Mouse (Mus musculus): ENCODE measurements at regions not wholly inside any gene's neighbourhood (a gene's known extent, or its start where the extent isn't known, plus 50 kb on each side); places are given as distances from the start of the nearest gene placed in this dataset.
A peak's percentile ranks its signal among the peaks of the same experiment; 100 is the strongest.

DNA sequence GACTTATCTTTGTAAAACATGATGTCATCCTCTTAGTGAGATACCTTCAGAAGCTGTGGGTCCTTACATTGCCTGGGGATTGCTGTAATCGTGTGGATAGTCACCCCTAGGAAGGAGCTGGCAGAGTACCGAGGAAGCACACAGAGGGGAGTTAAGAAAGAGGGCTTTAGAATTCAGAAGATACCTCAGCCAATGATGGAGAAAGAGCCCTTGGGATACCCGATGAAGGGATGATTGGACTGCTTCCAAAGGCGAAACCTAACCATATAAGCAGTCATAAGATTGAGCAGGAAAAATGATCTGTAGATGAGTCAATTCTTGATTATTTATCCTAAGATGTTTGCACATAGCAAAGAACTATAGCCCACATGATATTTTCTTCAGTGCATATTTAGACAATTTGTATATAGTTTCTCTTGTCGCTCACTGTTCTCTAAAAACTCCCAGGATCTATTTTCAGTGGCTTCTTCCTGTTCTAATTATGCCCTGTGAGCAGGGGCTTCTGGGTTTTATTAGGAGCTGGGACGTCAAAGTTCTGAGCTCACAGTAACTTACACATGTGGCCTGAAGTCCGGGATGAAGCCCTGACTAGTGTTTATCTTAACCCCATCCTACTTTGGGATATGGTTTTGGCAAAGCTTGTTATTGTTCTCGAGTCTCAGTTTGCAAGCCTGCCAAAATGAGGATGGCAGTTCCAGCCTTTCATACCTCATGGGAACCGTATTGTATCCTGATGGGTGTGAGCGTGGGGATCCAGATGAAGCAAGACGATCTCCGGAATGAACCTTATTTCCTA is 134.9 kb upstream of the Ccnd2 start:
- Histone ChIP-seq H3K4me2 (no peak overlapping the region), H3K4me3 (no peak overlapping the region), H3K36me3 (replicated peaks) (no peaks in the 10 kb centered on the region), H3K9me3 (no peaks in the 10 kb centered on the region), H3K27me3 (replicated peaks) (no peaks in the 10 kb centered on the region), H3K4me1 (no peaks in the 10 kb centered on the region), H3K9ac (no peak overlapping the region), H3K27ac (no peak overlapping the region)
- WGBS, result 73% methylated on average over 12 of the region's 12 CpGs
- ATAC-seq (replicated peaks), result no peak

DNA sequence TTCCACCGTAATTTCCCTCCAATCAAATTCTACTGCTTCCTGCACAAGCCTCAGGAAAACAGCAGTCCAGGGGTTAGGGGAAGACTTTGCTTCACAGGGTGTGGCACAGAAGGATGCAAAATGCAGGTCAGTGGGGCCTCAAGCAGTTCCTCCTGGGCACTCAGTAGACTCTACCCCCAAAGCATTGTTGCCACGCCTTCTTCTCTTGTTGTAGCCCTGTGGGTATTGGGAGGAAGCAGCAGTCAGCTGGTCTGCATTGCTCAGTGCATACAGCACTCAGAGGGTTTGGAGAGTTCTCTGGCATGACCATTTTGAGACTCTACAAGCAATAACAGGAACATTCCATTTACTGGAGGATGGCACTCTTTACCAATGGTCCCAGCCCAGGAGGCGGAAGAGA is 137.0 kb upstream of the Ccnd2 start:
- H3K4me1 ChIP-seq, result no peaks in the 10 kb centered on the region
- no peaks in the 10 kb centered on the region for H3K36me3 ChIP-seq (replicated peaks)
- H3K27me3 ChIP-seq (replicated peaks), result no peaks in the 10 kb centered on the region
- ATAC-seq (replicated peaks), result no peak
- H3K4me3 ChIP-seq, result no peak overlapping the region
- H3K4me2 ChIP-seq, result no peak overlapping the region
- no peaks in the 10 kb centered on the region for H3K9me3 ChIP-seq
- H3K9ac ChIP-seq, result no peak overlapping the region
- WGBS, result 87% methylated on average over 3 of the region's 3 CpGs
- H3K27ac ChIP-seq, result no peak overlapping the region

- no peak overlapping the region for H3K4me2 ChIP-seq
- WGBS, result 62% methylated on average over 7 of the region's 7 CpGs
- ATAC-seq (replicated peaks), result no peak
Measured at GRCm38 (mm10) chr6:127291937-127292336, 139.9 kb upstream of the Ccnd2 start.

GRCm38 (mm10) chr6:127293829-127294228 is 141.8 kb upstream of the Ccnd2 start:
- Histone ChIP-seq H3K4me1 (no peaks in the 10 kb centered on the region), H3K27me3 (replicated peaks) (no peaks in the 10 kb centered on the region), H3K4me3 (no peak overlapping the region), H3K36me3 (replicated peaks) (no peaks in the 10 kb centered on the region), H3K9ac (no peak overlapping the region), H3K9me3 (no peaks in the 10 kb centered on the region), H3K27ac (no peak overlapping the region), H3K4me2 (no peak overlapping the region)
- no peak for ATAC-seq (replicated peaks)
- 78% methylated on average over 2 of the region's 2 CpGs for WGBS

More at GRCm38 (mm10) chr6:127291937-127292336, 139.9 kb upstream of the Ccnd2 start:
- Histone ChIP-seq H3K4me3 (no peak overlapping the region), H3K4me1 (no peaks in the 10 kb centered on the region), H3K9ac (no peak overlapping the region), H3K27me3 (replicated peaks) (no peaks in the 10 kb centered on the region), H3K9me3 (no peaks in the 10 kb centered on the region), H3K36me3 (replicated peaks) (no peaks in the 10 kb centered on the region), H3K27ac (no peak overlapping the region)

DNA sequence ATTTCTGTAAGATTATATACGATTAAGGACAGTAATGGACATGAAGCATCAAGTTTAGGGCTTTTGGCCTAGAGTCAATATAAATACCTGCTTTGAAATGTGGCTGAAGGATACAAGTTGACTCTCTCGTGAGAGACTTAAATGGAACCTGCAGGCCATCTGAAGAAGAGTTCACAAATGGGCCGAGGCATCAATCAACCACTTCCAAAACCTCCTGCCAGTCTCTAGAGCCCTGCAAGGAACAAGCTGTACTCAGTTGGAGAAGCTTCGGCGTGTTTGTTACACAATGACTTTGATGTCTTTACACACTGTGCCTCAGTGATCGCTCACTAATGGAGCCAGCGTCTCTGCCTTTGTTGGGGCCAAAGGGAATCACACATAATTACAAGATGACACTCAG is 146.1 kb upstream of the Ccnd2 start:
- Histone ChIP-seq H3K27ac (no peak overlapping the region), H3K36me3 (replicated peaks) (no peaks in the 10 kb centered on the region), H3K4me3 (no peak overlapping the region), H3K9ac (no peak overlapping the region), H3K27me3 (replicated peaks) (no peaks in the 10 kb centered on the region), H3K4me1 (no peaks in the 10 kb centered on the region), H3K9me3 (no peaks in the 10 kb centered on the region), H3K4me2 (no peak overlapping the region)
- ATAC-seq (replicated peaks), result no peak
- WGBS, result 61% methylated on average over 7 of the region's 7 CpGs

DNA sequence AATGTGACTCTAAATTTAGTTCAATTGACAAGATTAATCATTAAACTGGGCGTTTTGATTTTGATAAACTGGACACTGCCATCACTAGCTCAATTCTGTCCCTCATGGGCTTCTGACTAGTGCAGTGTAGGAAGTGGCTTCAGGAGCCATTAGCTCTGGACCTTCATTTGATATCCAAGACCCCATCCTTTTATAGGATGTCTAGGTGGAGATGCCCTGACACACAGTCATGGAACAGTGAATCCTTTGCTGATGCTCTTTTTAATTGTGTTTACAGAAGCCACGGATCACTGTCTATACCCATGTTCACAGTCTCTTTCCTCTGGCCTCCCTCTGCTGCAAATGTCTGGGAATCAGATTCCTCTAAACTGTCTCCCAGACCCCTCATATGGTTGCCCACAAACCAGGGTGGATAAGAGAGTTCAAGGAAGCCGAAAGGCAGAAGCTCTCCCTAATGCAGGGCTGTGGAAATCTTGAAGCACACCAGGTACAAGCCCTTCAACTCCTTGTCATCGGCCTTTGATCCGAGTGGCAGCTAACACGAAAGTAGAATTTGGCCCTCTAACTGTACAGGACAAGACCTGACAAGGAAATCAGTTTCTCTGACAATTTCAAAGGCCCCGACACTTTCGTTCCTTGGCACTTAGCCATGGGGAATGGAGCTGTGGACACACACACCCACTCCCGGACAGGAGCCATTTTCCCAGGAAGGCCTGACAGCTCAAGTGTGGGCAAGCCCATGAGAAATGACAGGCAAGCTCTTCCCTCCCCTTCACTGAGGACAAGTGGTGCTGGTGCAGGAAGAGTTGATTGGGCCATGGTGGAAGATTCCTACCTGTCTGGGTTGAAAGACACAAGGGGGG is 135.2 kb upstream of the Parp11 start:
- no peak overlapping the region for H3K4me2 ChIP-seq
- 80% methylated on average over 9 of the region's 9 CpGs for WGBS
- no peak overlapping the region for H3K9ac ChIP-seq
- H3K4me3 ChIP-seq, result no peak overlapping the region
- no peak overlapping the region for H3K27ac ChIP-seq
- H3K4me1 ChIP-seq, result no peaks in the 10 kb centered on the region
- H3K9me3 ChIP-seq, result no peaks in the 10 kb centered on the region
- no peaks in the 10 kb centered on the region for H3K36me3 ChIP-seq (replicated peaks)
- H3K27me3 ChIP-seq (replicated peaks), result no peaks in the 10 kb centered on the region
- ATAC-seq (replicated peaks), result no peak

DNA sequence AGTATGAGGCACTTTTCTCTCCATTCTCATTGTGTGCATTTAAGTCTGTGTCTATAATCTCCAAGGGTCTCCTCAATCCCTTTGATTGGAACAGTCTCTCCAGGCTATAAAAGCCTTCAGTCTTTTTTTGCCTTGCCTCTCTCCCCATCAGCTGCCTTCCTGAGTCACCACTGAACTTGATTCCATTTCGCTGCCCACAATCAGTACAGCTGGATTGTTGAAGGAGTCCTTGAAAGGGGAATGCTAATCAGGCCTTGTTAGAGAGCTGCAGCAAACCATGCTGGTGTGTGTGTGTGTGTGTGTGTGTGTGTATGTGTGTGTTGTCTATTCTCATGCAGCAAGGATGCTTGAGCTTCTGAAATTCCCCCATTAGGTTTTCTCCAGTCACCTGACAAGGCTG is 129.3 kb upstream of the Parp11 start:
- no peak for ATAC-seq (replicated peaks)
- H3K27ac ChIP-seq, result no peak overlapping the region

GRCm38 (mm10) chr6:127318746-127319582 is 127.7 kb upstream of the Parp11 start:
- no peaks in the 10 kb centered on the region for H3K27me3 ChIP-seq (replicated peaks)
- H3K27ac ChIP-seq, result no peak overlapping the region
- ATAC-seq (replicated peaks), result no peak
- WGBS, result 37% methylated on average over 8 of the region's 8 CpGs
- H3K4me2 ChIP-seq, result no peak overlapping the region
- no peaks in the 10 kb centered on the region for H3K4me1 ChIP-seq
- H3K9ac ChIP-seq, result no peak overlapping the region
- no peak overlapping the region for H3K4me3 ChIP-seq
- no peaks in the 10 kb centered on the region for H3K36me3 ChIP-seq (replicated peaks)
- no peaks in the 10 kb centered on the region for H3K9me3 ChIP-seq

More for the DNA sequence above, 129.3 kb upstream of the Parp11 start:
- no peaks in the 10 kb centered on the region for H3K27me3 ChIP-seq (replicated peaks)
- no peaks in the 10 kb centered on the region for H3K36me3 ChIP-seq (replicated peaks)
- no peaks in the 10 kb centered on the region for H3K9me3 ChIP-seq
- no peak overlapping the region for H3K4me3 ChIP-seq
- H3K4me1 ChIP-seq, result no peaks in the 10 kb centered on the region
- 22% methylated on average over 1 of the region's 1 CpGs for WGBS
- H3K4me2 ChIP-seq, result no peak overlapping the region
- no peak overlapping the region for H3K9ac ChIP-seq

- Histone ChIP-seq H3K9me3 (no peaks in the 10 kb centered on the region), H3K36me3 (replicated peaks) (no peaks in the 10 kb centered on the region), H3K4me3 (no peak overlapping the region), H3K27me3 (replicated peaks) (no peaks in the 10 kb centered on the region), H3K4me1 (peaks cover 5% of the 10 kb centered on the region; the same call in 1 of the 2 replicates), H3K27ac (no peak overlapping the region), H3K4me2 (no peak overlapping the region), H3K9ac (no peak overlapping the region)
- WGBS, result 90% methylated on average over 4 of the region's 4 CpGs
- no peak for ATAC-seq (replicated peaks)
Measured at GRCm38 (mm10) chr6:127320600-127320999, 126.0 kb upstream of the Parp11 start.

DNA sequence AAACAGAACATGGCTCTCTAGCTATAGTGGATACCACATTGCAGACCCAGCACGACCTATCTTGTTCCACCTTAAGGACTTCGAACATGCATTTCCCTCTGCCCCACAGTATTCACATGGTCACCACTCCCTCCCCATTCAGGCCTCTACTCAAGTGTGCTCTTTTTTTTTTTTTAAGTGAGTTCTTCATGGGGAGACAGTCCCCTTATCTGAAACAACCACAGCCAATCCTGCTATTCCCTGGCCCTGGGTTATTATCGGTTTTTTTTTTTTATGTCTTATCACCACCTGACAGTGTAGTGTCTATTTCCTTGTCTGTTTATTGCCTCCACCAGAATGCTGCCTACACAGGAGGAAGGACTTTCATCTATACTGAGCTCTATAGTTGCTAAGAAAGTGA is 125.6 kb upstream of the Parp11 start:
- Histone ChIP-seq H3K4me2 (no peak overlapping the region), H3K27ac (no peak overlapping the region), H3K9me3 (no peaks in the 10 kb centered on the region), H3K27me3 (replicated peaks) (no peaks in the 10 kb centered on the region), H3K4me3 (no peak overlapping the region), H3K9ac (no peak overlapping the region), H3K36me3 (replicated peaks) (no peaks in the 10 kb centered on the region), H3K4me1 (peaks cover 5% of the 10 kb centered on the region; the same call in 1 of the 2 replicates)
- WGBS, result 87% methylated on average over 3 of the region's 3 CpGs
- ATAC-seq (replicated peaks), result no peak

DNA sequence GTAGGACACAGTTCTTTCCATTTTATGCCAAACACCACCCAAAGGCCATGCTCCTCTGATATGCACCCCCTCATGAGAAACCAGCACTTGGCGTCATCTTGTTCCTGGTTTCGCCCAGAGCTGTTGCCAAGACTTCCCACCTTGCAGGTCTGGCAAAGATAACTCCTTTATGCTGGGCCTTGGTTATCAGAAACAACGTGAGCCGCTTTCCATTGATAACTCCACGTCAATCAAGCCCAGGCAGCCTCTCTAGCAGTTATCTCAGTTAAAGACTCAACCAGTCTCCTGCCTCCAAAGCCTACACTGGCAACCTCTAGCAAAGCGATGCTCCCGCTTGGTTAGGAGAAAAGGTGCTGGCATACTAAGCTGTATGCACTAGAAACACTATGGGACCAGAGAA is 124.2 kb upstream of the Parp11 start:
- H3K36me3 ChIP-seq (replicated peaks), result no peaks in the 10 kb centered on the region
- ATAC-seq (replicated peaks), result no peak
- WGBS, result 83% methylated on average over 7 of the region's 7 CpGs

GRCm38 (mm10) chr6:127324984-127325383 is 121.7 kb upstream of the Parp11 start:
- no peak overlapping the region for H3K27ac ChIP-seq
- no peaks in the 10 kb centered on the region for H3K27me3 ChIP-seq (replicated peaks)
- ATAC-seq (replicated peaks), result peak; percentile 41
- H3K9ac ChIP-seq, result no peak overlapping the region
- H3K9me3 ChIP-seq, result no peaks in the 10 kb centered on the region
- no peak overlapping the region for H3K4me3 ChIP-seq
- 46% methylated on average over 5 of the region's 5 CpGs for WGBS
- peaks cover 16% of the 10 kb centered on the region for H3K4me1 ChIP-seq
- H3K36me3 ChIP-seq (replicated peaks), result no peaks in the 10 kb centered on the region
- H3K4me2 ChIP-seq, result no peak overlapping the region

More for the DNA sequence above, 124.2 kb upstream of the Parp11 start:
- Histone ChIP-seq H3K27ac (no peak overlapping the region), H3K9ac (no peak overlapping the region), H3K4me3 (no peak overlapping the region), H3K27me3 (replicated peaks) (no peaks in the 10 kb centered on the region), H3K4me1 (peaks cover 5% of the 10 kb centered on the region; the same call in 1 of the 2 replicates), H3K4me2 (no peak overlapping the region), H3K9me3 (no peaks in the 10 kb centered on the region)

Measured in midbrain, embryonic 15.5 days (tissue).